Mouse (Mus musculus) MEL (cell line): Measurements from ENCODE around the gene Ptges3l. TPM values are rescaled to one million over a fixed set of nuclear protein-coding genes. Genes with fewer than 3 reads are reported as not detected.
A peak's percentile ranks its signal among the peaks of the same experiment; 100 is the strongest.

Experiments
- DNase-seq: peaks from one replicate; pipeline ENCODE4 v3.0.0; 2011; ENCODE audit warnings: low read depth, low spot score
- H3K27ac ChIP-seq: 2 replicates; pipeline ENCODE4 v1.5.1; 2012; ENCODE audit warnings: low read depth, mild to moderate bottlenecking, control low read depth, low read length, moderate library complexity; ENCODE audit not compliant: control insufficient read depth
- H3K27me3 ChIP-seq, 2 experiments: fragments of 150-350 bp in 1 of 2; sonication (generic) in 1 of 2; 2 replicates each; pipeline ENCODE4 v1.6.1; 2012; ENCODE audit warnings: low read length in 2 of 2, mild to moderate bottlenecking in 2 of 2, improper control_type of control experiment in 1 of 2, moderate library complexity in 1 of 2; ENCODE audit not compliant: insufficient read depth in 2 of 2, control insufficient read depth in 1 of 2
- H3K36me3 ChIP-seq, 2 experiments: 2 replicates each; pipeline ENCODE4 v1.6.1; 2012 to 2014; ENCODE audit warnings: low read length in 2 of 2, improper control_type of control experiment in 1 of 2, inconsistent platforms in 1 of 2, mild to moderate bottlenecking in 1 of 2; ENCODE audit not compliant: insufficient read depth in 2 of 2, control insufficient read depth in 1 of 2
- H3K4me1 ChIP-seq, 2 experiments: fragments of 150-350 bp in 1 of 2; sonication (generic) in 1 of 2; 2 replicates each; pipeline ENCODE4 v1.6.1; 2012; ENCODE audit warnings: low read length in 2 of 2, improper control_type of control experiment in 1 of 2, mild to moderate bottlenecking in 1 of 2; ENCODE audit not compliant: insufficient read depth in 2 of 2, control insufficient read depth in 1 of 2
- H3K4me3 ChIP-seq, 2 experiments: fragments of 150-350 bp in 1 of 2; sonication (generic) in 1 of 2; 2 replicates each; pipeline ENCODE4 v1.5.1; 2012; ENCODE audit warnings: low read depth in 2 of 2, low read length in 2 of 2, mild to moderate bottlenecking in 2 of 2, moderate library complexity in 2 of 2, control low read depth in 1 of 2, improper control_type of control experiment in 1 of 2; ENCODE audit not compliant: control insufficient read depth in 1 of 2, insufficient read depth in 1 of 2
- H3K79me2 ChIP-seq: 2 replicates; pipeline ENCODE4 v1.6.1; 2012; ENCODE audit warnings: mild to moderate bottlenecking, low read length, moderate library complexity; ENCODE audit not compliant: control insufficient read depth, poor library complexity, insufficient read depth
- H3K9ac ChIP-seq: 2 replicates; pipeline ENCODE4 v1.6.1; 2012; ENCODE audit warnings: low read depth, mild to moderate bottlenecking, control low read depth, low read length, moderate library complexity; ENCODE audit not compliant: control insufficient read depth, poor library complexity, severe bottlenecking
- H3K9me3 ChIP-seq: fragments of 150-350 bp; sonication (generic); replicated peaks from 2 replicates; pipeline ENCODE4 v1.6.1; 2012; ENCODE audit warnings: mild to moderate bottlenecking, low read length, improper control_type of control experiment, moderate library complexity; ENCODE audit not compliant: insufficient read depth
- BHLHE40 ChIP-seq: IDR thresholded peaks from 2 replicates; pipeline ENCODE4 v1.6.1; 2012; ENCODE audit warnings: low read depth, mild to moderate bottlenecking, inconsistent platforms, low read length, improper control_type of control experiment, borderline replicate concordance
- CHD2 ChIP-seq: IDR thresholded peaks from 2 replicates; pipeline ENCODE4 v1.6.1; 2011; ENCODE audit warnings: low read length, improper control_type of control experiment
- GABPA ChIP-seq: IDR thresholded peaks from 2 replicates; pipeline ENCODE4 v1.6.1; 2012; ENCODE audit warnings: low read depth, mild to moderate bottlenecking, inconsistent platforms, low read length, improper control_type of control experiment, moderate library complexity
- GATA1 ChIP-seq: IDR thresholded peaks from 2 replicates; pipeline ENCODE4 v1.6.1; 2011; ENCODE audit warnings: low read depth, low read length, improper control_type of control experiment
- JUND ChIP-seq: IDR thresholded peaks from 2 replicates; pipeline ENCODE4 v1.6.1; 2011; ENCODE audit warnings: low read depth, mild to moderate bottlenecking, improper control_type of control experiment, low read length
- MAX ChIP-seq: IDR thresholded peaks from 2 replicates; pipeline ENCODE4 v1.6.1; 2011; ENCODE audit warnings: low read length, improper control_type of control experiment
- MXI1 ChIP-seq: IDR thresholded peaks from 2 replicates; pipeline ENCODE4 v1.6.1; 2011; ENCODE audit warnings: mild to moderate bottlenecking, low read depth, low read length, improper control_type of control experiment
- MYB ChIP-seq: IDR thresholded peaks from 2 replicates; pipeline ENCODE4 v1.6.1; 2011; ENCODE audit warnings: mild to moderate bottlenecking, low read depth, low read length, improper control_type of control experiment
- MYC ChIP-seq: IDR thresholded peaks from 2 replicates; pipeline ENCODE4 v1.6.1; 2011; ENCODE audit warnings: low read depth, mild to moderate bottlenecking, low read length, improper control_type of control experiment, moderate library complexity
- NELFE ChIP-seq: IDR thresholded peaks from 2 replicates; pipeline ENCODE4 v1.6.1; 2011; ENCODE audit warnings: low read depth, low read length, improper control_type of control experiment
- POLR2A ChIP-seq, 2 experiments: IDR thresholded peaks; 2 replicates each; pipeline ENCODE4 v1.6.1; 2011 to 2012; ENCODE audit warnings: low read length in 2 of 2, mild to moderate bottlenecking in 2 of 2, control low read depth in 1 of 2, improper control_type of control experiment in 1 of 2, low read depth in 1 of 2, moderate library complexity in 1 of 2; ENCODE audit not compliant: control insufficient read depth in 1 of 2, insufficient read depth in 1 of 2, poor library complexity in 1 of 2
- POLR2AphosphoS2 ChIP-seq: IDR thresholded peaks from 2 replicates; pipeline ENCODE4 v1.6.1; 2011; ENCODE audit warnings: low read length, improper control_type of control experiment
- RCOR1 ChIP-seq: IDR thresholded peaks from 2 replicates; pipeline ENCODE4 v1.6.1; 2012; ENCODE audit warnings: low read depth, mild to moderate bottlenecking, inconsistent platforms, low read length, improper control_type of control experiment
- SMC3 ChIP-seq: IDR thresholded peaks from 2 replicates; pipeline ENCODE4 v1.6.1; 2011; ENCODE audit warnings: low read depth, low read length, improper control_type of control experiment
- ZMIZ1 ChIP-seq: IDR thresholded peaks from 2 replicates; pipeline ENCODE4 v1.6.1; 2012; ENCODE audit warnings: low read depth, mild to moderate bottlenecking, inconsistent platforms, low read length, improper control_type of control experiment, moderate library complexity
- polyA plus RNA-seq, 2 experiments: library from polyadenylated mRNA; stranded (reverse) in 1 of 2; unstranded in 1 of 2; fragments of >175 nt in 1 of 2; fragments of >200 nt in 1 of 2; gene quantifications; 2 replicates each; pipeline versions ENCODE4 v1.2.1 to v1.2.4; 2012; ENCODE audit warnings: low replicate concordance in 2 of 2, low read depth in 1 of 2; ENCODE audit not compliant: insufficient read length in 2 of 2, insufficient read depth in 1 of 2, missing spikeins in 1 of 2
- total RNA-seq: library from RNA; depleted of rRNA; stranded (reverse); fragments of 300-350 nt; gene quantifications from 2 replicates; pipeline ENCODE4 v1.2.3, GENCODE M21; 2012

Ptges3l gene
- total and polyA plus RNA-seq, 3 experiments, result 1.4 to 2.3 TPM; not detected in 1

DNA sequence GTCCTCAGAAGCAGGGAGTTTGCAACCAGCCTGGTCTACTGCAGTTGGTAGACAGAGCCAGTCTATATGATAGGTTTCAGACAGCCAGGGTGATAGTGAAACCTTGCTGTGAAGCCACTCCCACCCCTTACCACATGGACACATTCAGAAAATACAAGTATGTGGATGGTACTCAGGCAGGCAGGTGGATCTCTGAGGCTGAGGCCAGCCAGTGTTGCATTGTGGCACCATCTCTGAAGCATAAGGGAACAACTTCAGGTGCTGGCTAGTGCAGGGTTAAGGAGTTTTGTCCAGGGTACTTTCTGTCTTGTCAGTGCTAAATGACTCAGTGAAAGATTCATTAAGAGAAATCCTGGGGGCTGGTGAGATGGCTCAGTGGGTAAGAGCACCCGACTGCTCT is 21.2 kb upstream of the Ptges3l start:
- Histone ChIP-seq H3K27ac (peak overlapping the region; percentile 0; the same call in 1 of the 2 replicates), H3K36me3 (peaks cover 19 to 28% of the 10 kb centered on the region in 2 experiments), H3K9me3 (no peaks in the 10 kb centered on the region), H3K9ac (no peak overlapping the region), H3K4me1 (peaks cover 11 to 28% of the 10 kb centered on the region in 2 experiments), H3K4me3 (no peak overlapping the region), H3K79me2 (peaks cover 30% of the 10 kb centered on the region), H3K27me3 (no peaks in the 10 kb centered on the region)
- no peak for TF ChIP-seq GABPA
- TF ChIP-seq CHD2, result 0 out of 2 replicates have a peak, but pooled peaks have one; percentile 27
- no peak for TF ChIP-seq GATA1
- 0 out of 2 replicates have a peak, but pooled peaks have one; percentile 3 for TF ChIP-seq NELFE
- TF ChIP-seq ZMIZ1, result peak; percentile 71
- TF ChIP-seq MAX, result no peak
- peak; percentile 98 for TF ChIP-seq POLR2AphosphoS2
- no peak for TF ChIP-seq RCOR1
- TF ChIP-seq SMC3, result peak; percentile 9
- TF ChIP-seq MYB, result peak; percentile 11; the same call in 1 of the 2 replicates
- no peak for TF ChIP-seq JUND
- no peak for TF ChIP-seq BHLHE40
- peak; percentile 28; the same call in 1 of the 2 replicates for TF ChIP-seq MXI1
- peak; percentile 74; the same call in 1 of the 2 replicates for TF ChIP-seq MYC
- TF ChIP-seq POLR2A (IDR thresholded peaks at IDR 0.05; ENCODE audit: control insufficient read depth in 1 of 2, insufficient read depth in 1 of 2, low read depth in 1 of 2, low read length in 2 of 2, poor library complexity in 1 of 2), result peak in 1 of 2 experiments; percentile 63; a peak in 1 of 4 replicates
- peak; percentile 83 for DNase-seq

DNA sequence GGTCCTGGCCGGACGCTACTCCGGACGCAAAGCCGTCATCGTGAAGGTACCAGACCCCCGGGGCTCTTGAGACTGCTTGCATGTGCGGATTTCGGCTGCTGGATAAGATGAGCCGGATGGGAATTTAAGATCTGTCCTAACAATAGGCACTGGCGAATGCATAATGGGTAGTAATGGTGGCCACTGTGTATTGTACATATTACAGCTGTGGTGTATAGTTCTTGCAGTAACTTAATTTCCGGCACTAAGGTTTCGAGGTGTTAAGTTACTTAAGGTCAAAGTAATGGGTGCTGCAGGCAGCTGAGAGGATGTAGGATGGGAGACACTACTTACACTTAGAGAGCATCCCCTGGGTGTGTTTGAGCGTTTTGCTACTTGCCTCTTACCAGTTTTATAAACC is 17.6 kb upstream of the Ptges3l start:
- Histone ChIP-seq H3K27ac (peak overlapping the region; percentile 81), H3K27me3 (no peaks in the 10 kb centered on the region), H3K9ac (peak overlapping the region; percentile 91), H3K4me1 (peaks cover 4 to 16% of the 10 kb centered on the region in 2 experiments; a peak in 3 of 4 replicates), H3K36me3 (peaks cover 19 to 20% of the 10 kb centered on the region in 2 experiments), H3K4me3 (peak overlapping the region; percentile 89 to 93), H3K9me3 (no peaks in the 10 kb centered on the region), H3K79me2 (peaks cover 29% of the 10 kb centered on the region)
- TF ChIP-seq POLR2A (IDR thresholded peaks at IDR 0.05; ENCODE audit: control insufficient read depth in 1 of 2, insufficient read depth in 1 of 2, low read depth in 1 of 2, low read length in 2 of 2, poor library complexity in 1 of 2), result 0 out of 4 replicates have a peak, but pooled peaks of 1 of the 2 experiments have one; percentile 2
- TF ChIP-seq BHLHE40, result no peak
- DNase-seq, result peak; percentile 64
